Mouse (Mus musculus) left cerebral cortex, adult 8-10 months (tissue): ENCODE measurements around the gene Gm8994. TPM values are rescaled to one million over a fixed set of nuclear protein-coding genes. Genes with fewer than 3 reads are reported as not detected.
"Not testable (repeated sequence)": the region's sequence is repeated elsewhere in the genome, so short reads cannot be mapped to it uniquely, and the experiment has no call there.

Experiments used
- DNase-seq, 2 experiments: peaks; one replicate each; pipeline ENCODE4 v3.0.0; 2022; ENCODE audit warnings: low spot score in 2 of 2
- total RNA-seq, 4 experiments: library from RNA; stranded (reverse); gene quantifications; 2 replicates each; pipeline ENCODE4 v1.2.4; 2022

The Gm8994 gene
- total RNA-seq = not detected

DNA sequence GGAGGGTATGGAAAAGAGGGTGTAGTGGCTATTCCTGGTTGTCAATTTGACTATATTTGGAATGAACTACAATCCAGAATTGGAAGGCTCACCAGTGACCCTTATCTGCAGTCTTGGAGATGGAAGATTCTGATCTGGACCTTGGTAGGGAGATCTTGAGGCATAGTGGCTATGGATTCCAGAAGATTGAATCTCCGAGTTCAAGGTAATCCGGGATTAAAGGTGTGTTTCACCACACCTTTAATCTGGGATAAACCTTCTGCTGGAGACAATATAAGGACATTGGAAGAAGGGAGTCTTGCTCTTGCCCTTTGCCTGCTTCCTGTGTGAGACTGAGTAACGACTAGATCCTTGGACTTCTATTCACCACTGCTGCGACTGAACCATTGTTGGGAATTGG is at the start of gene Gm8994:
Gene Gm8994, plus strand, starts transcription at position 301 of the 400 bp plus-strand sequence.
- DNase-seq = not testable (repeated sequence)

DNA sequence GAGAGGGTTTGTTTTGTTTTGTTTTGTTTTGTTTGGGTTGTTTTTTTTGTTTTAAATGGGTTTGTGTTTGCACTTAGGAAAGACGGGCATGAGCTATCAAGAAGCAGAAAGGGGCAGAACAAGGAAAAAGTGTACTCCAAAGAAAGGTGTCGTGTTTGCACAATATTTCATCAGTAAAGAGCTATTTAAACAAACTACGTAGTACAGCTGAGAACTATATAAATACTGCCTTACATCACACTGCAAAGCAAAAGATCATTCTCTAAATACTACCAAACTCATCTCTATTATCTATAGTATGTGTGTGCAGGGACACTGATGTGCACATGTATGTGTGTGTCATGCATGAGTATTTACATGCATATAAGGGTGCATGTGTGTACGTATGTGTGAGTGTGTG is 49.7 kb upstream of the Gm8994 start:
- no peak for DNase-seq

DNA sequence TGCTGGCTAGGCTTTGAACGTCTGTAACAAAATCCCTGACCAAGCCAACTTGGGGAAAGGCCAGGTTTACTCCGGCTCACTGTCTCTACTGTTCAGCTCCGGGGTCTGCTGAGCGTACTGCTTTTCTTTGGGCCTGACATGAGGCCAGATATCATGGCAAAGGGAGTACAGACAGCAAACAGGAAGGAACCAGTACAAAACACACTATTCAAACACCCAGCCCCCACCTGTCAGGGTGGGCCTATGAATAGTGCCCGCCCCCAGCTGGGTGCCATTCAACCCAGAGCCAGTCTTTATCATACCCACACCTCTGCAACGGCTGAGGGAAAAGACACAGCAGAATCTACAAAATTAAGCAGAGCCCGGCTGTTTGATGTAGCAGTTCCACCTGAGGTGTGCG is 42.8 kb upstream of the Gm8994 start:
- DNase-seq = no peak

DNA sequence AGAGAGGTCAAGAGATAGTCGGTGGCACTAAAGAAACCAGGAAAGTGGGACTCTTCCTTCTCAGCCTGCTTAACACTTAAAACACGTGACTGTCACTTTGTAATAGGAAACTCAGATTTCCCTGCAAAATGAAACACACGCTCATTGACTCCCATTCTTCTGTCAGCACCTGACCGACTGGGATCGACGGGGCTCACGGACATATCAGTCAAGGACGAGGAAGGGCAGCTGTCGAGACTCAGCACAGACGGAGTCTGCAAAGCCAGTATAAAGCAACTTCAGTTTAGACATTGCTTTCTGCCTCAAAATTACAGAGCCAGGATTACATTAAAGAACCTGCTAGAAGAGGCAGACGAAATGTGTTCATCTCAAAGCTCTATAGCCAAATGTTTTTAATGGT is 41.2 kb upstream of the Gm8994 start:
- DNase-seq = no peak

DNA sequence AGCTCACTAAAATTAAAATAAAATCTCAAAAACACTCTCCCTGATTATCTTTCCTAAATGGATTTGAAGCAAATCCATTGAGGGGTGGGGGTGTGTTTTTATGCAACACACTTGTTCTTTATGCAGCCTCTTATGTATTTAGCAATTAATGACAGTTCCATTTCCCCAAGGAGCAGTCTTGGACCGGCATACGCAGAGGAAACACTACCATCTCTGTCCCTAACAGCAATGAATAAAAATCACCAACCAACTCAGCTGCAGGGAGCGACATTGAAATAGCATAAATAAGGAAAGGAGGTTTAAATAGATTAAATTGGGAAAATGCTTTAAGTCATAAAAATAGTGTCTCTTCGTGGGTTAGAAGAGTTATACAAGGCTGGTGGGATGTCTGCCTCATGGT is 40.8 kb upstream of the Gm8994 start:
- no peak for DNase-seq

DNA sequence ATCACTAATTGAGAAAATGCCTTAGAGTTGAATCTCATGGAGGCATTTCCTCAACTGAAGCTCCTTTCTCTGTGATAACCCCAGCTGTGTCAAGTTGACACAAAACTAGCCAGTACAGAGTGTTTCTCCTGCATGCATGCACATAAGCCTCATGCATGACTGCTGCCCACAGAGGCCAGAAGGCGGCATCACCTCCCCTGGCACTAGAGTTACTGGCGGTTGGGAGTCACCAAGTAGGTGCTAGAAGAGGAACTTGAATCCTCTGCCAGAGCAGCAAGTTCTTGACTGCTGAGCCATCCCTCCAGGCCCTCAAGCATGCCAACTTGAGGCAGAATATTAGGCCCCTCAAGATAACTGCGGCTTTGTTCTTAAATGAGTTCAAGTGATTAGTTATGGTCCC is 35.9 kb upstream of the Gm8994 start:
- no peak for DNase-seq

DNA sequence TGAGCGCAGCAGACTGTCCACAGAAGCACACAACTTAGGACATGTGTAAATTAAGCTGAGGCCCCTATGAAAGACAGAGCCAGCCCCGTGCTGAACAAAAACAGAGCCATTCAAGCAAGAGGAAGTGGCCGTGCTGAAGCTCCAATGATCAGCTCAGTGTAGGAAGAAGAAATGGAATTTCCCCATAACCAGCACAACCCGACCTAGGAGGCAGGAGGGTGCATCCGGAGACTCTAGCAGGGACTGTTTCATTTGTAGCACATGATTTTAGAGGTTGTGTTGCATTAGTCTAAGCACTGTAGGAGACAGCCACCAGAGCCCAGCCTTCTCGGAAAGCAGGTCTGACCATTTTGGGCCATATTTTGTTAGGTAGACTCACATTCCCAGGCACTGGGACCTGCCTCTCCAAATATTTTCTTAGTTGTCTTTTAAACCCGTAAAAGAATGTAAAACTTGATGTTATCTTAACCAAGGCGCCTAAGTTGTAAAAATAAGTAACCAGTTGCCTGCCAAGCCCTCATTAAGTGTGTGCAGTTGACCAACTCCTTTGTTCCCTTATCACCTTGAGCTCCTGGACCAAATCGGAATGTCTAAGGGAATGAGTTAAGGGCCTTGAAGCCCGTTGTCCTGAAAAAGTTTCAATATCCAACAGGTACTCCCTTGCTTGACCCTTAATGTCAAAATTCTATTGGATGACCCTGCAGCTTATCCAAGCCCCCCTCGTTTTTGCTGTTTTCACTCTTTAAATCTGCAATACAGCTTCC is 35.2 kb upstream of the Gm8994 start:
- no peak for DNase-seq

DNA sequence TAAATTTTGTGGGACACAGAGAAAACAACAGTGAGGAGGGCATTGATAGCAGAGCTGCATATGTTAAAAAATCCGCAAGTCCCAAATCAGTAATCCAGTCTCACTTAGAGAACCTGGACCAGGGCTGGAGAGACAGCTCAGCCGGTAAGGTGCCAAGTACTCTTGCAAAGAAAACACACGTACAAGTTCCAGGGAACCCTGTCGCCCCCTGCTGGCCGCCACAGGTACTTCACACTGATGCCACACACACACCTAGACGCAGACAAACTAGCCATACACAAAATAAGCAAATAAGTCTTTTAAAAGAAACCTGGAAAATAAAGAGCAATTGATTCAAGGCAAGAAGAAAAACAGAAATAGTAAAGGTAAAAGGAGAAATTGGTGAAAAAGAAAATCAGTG is 33.6 kb upstream of the Gm8994 start:
- DNase-seq = no peak

DNA sequence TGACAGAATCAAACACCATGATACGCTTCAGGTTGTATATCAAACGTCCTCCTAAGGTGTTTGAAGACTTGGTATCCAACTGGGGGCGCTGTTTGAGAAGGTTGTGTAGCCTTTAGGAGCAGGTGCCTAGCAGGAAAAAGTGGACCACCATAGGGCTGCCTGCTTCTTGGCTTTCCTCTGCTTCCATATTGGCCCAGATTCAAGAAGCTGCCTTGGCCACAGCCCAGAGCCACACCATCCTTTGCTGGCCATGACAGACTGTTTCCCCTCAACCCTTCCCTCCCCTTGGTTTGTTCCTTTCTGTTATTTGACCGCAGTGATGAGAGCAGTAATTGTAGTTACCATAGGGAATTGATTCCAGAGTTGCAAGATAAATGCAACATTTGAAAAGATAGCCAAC is 31.5 kb upstream of the Gm8994 start:
- no peak for DNase-seq

DNA sequence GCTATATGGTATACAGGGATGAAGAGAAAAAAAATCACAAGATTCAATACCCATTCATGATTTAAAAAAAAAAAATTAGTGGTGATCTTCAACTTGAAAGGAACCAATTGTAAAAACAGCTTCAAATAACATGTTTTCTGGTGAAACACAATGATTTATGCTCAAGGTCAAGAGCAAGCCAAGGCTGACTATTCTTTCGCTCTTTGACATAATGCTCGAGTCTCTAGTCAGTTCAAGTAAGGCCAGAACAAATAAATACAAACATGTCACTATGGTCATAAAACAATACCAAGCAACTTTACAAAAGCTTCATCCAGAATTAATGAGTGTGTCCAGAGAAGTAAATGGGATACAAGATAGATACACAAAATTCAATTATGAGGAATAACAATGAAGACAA is 31.1 kb upstream of the Gm8994 start:
- DNase-seq = no peak

DNA sequence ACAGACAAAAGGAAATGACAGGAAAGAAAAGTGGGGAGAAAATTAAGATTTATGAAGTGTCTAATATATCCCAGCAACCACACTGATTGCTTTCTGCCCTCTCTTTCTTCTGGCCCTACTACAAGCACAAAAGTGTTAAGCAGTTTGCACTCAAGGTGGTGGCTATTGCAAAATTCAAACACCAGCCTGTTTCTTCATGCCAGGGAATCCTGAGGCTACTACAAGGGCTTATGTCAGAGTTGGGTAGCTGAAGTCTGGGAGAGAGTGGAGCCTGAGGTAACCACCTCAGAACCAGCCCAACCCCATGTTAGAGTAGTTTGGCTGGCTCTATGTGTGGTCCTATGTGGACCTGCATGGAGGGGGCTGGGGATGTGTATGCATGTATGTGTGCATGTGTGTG is 23.8 kb upstream of the Gm8994 start:
- DNase-seq = no peak

DNA sequence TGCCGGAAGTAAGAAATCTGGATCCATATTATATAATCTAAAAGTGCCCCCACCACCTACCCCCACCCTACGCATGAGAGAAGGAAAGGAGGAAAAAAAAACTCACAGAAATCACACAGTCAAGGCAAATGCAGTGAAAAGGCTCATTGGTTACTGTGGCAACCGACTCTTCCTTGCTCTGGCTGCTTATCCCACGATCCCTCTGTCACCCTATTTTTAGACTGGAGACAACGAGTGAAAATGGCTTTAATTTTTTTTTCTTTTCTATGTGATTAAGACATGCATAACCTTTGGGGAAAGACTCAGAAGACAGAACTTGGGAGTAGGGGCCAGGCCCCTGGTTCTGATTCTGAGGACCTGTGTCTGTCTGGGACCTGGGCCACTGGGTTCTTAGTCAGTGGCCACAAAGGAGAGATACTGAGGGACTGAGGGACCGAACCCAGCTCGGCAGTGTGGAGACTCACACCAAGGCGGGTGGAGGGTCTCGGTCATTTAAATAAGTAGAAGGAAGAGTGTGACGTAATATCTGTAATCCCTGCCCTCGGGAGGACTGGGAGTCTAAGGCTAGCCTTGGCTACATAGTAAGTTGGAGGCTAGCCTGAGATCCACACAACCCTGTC is 22.9 kb upstream of the Gm8994 start:
- peak in 1 of 2 experiments; percentile 78 for DNase-seq

DNA sequence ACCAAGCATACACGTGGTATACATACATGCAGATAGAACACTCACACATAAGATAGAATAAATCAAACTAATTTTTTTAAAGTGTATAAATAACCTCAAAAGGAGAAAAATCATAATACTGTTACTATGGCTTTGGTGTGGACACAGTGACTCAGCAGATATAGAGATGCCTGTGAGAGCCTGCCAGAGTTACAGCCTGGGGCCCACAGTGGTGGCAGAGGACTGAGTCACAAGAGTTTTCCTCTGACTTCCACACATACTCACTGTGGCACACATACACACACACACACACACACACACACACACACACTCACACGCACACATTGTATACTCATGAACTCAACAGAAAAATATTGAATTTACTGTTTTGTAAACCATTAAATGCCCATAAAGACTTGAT is 17.9 kb upstream of the Gm8994 start:
- no peak for DNase-seq

DNA sequence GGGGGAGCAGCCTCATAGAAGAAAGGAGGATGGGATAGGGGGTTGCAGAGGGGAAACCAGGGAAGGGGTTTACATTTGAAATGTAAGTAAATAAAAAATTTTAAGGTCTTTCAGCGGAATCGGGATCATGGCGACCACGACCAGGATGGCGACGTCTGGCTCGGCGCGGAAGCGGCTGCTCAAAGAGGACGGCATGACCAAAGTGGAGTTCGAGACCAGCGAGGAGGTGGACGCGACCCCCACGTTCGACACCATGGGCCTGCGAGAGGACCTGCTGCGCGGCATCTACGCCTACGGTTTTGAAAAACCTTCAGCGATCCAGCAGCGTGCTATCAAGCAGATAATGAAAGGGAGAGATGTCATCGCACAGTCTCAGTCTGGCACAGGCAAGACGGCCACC is 1.1 kb downstream of the Gm8994 start:
- not testable (repeated sequence) for DNase-seq

DNA sequence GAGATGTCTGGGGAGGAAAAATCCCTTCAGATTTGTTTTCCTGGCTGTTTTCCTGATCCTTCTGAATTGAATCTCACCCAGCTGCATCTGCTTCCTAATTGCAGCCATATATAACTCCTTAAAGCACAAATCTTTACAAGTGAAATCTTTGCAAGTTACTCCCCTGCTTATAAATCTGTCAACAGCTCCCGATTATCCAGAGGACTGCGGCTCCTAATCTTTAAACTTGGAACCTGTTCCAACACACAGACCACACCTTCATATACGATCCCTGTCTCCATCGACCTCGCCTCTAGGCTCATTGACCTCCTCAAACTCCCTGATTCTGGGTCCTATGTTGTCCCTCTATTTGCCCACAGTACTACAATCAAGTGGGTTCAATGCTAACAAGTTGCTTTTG is 13.3 kb downstream of the Gm8994 start:
- DNase-seq = no peak

DNA sequence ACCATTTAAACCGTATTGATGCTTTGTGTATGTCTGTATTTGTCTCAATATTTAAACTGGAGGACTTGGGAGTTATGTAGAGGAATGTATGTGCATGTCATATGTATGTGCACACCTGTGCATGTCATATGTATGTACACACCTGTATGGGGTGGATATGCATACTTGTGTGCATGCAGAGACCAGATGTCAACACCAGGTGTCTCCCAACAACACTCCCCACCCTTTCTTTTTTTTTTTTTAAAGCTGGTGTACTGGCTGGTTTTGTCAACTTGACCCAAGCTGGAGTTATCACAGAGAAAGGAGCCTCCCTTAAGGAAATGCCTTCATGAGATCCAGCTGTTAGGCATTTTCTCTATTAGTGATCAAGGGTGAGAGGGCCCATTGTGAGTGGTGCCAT is 13.8 kb downstream of the Gm8994 start:
- DNase-seq = no peak

DNA sequence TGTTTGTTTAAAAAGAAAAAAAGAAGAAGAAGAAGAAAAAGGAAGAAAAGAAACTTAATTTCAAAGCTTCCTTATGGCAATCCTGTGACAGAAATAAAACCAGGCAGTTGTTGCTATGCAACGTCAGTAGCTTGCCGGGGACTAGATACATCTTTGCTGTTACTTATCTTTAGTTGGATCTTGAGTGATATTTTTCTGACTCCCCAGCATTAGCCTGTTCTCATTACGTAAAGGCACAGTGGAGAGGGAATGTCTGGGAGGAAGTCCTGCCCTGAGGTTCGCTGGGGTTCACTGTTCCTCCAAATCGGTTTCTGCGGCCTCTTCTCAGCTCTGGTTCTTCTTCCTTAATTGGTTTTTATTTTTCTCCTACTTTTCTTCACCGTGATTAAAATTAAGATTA is 16.5 kb downstream of the Gm8994 start:
- DNase-seq = no peak

DNA sequence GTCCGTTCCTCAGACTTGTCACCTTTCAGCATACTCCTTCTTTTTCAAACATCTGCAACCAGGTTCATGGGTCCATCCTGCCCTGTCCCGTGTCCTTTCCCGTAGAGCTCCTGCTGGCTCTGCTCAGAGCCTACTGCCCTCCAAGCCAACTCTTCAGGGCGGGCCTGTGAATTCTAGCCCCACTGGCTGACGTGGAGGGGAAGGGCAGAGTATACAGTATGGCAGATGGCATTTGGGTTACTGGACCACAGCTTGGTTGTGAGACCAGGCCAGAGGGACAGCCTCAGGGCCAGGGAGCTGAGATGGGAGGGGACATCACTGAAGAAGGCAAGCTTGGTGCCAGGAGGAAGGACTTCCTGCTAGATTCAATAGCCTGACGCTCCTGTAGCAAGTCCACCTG is 17.7 kb downstream of the Gm8994 start:
- no peak for DNase-seq

DNA sequence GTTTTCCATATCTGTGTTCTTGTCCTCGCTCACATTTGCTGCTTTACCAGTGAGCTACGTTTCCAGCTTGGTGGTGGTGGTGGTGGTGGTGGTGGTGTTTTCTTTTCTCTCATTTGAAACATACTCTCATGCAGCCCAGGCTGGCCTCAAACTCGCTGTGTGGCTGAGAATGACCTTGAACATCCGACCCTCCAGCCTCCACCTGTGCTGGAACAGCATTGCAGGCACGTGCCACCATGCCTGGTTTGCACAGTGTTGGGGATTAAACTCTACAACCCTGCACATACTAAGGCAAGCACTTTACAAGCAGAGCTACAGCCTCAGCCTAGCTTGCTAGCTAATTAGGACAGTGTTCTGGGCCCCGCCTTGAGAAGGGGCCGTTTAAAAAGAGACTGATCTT is 18.3 kb downstream of the Gm8994 start:
- no peak for DNase-seq

DNA sequence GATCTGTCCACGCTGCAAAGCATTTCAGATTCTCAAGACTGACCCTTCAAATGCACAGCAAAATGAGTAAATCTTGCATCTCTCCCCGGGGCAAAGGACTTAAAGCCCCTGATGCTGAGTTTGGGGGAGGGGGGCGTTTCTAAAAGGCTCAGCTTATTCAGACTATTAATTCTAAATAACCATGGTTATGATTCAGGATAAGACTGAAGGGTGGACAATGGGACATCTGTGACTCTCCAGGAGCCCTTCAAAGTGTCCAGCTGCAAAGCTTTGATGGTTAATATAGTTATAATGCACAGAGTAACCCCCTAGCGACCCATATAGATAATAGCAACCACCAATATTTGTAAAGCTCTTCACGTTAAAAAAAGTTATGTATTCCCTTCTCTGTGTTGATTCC is 19.7 kb downstream of the Gm8994 start:
- no peak for DNase-seq

DNA sequence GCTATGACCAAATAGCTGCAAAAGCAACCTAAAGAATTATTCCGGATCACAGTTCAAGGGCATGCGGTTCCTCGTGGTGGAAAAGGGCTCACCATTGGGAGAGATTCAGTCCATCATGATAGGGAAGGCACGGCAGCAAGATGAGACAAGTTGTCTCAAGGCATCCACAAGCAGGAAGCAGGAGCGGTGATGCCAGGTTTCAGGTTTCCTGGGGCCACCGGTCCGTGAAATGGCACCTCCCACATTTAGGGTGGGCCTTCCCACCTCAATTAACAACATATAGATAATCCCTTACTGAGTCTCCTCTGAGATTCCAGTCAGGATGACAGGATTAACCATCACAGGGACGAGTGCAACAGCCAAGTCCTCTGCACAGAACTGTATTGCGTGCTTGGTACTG is 20.3 kb downstream of the Gm8994 start:
- DNase-seq = no peak

DNA sequence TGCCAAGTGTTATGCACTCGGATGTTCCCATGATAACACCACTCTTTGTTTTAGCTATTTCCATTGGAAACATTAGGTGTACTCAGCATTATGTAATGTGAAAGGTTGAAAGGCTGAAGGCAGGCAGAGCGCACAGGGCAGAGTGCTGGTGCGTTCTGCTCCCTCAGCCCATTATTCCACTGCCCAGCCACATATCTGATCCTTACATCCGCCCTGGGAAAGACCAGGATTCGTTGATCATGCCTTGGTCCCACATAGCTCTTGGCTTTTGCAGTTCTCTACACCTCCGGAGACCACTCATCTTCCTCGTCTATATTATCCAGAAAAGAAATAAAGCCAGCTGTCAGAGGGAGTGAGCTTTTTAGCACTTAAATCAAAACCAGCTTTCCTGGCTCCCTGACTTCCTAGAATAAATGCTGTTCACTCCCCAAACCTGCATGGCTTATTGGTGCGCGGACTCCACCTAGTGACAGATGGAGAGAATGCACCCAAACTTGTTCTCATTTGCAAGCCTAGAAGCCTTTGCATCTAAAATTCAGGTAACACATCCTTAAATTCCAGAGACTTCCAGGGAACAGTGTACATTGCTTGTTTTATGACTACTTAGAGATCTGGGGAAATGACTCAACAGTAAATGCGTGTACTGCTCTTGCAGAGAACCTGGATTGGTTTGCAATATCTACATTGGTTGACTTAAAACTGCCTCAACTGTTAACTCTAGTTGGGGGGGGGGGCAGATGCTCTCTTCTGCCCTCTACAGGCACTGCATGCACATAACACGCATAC is 26.3 kb downstream of the Gm8994 start:
- peak; percentile 83 to 85 for DNase-seq

DNA sequence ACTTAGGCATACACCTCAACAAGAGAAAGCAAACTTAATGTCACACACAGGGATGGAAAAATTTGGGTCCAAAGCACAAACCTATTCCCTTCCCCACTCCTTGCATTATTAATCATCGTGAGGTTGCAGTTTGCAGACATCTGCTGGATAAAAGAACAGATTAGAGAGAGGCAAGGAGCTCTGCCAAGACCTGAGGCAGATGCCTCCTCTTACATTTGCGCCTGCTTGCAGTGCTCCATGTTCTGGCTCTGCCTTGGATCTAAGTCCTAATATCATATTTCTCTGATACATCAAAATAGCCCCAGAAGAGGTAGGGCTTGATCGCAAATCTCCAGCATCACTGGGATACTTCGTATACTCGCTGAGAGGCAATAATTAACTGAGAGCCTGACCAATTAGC is 31.1 kb downstream of the Gm8994 start:
- DNase-seq = no peak
